Mouse (Mus musculus): ENCODE data around the gene Ercc8.

Ercc8 gene

DNA sequence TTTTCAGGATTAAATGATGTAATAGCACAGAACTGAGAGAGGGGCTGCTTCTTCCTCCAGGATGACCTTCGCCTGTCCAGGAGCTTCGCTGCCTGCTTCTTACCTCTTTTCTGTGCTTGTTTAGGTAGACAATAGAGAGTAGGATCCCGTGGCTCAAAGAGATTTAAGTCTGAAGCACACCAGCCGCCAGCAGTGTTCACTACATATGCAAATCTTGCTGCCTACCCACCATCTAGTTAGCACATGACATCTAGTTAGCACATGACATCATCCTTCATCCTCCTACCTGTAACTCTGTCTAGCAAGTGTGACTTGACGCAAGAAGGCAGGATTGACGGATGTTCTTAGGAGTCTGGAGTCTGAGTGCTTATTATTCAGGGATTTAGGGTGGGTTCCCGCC is 61.2 kb downstream of the Ercc8 start:
- no peak for DNase-seq (ENCODE audit: low spot score)

DNA sequence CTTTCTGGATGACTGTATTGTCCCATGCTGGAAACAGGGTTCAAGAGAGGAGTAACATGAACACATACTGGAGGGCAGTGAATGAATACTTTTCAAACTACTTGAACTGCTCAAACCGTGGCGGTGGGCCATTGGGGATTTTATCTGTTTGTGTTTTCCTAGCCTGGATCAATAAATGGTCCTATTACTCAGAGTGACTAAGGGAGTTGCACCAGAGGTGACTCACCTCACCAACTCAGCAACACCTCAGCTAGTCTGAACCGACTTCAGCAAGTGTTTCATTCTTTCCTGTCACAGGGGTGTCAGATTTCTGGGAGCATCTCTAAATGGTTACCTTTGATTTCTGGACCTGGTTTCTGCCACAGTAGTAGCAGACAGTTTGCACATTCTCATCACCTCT is 70.7 kb downstream of the Ercc8 start:
- DNase-seq (ENCODE audit: low spot score): no peak

DNA sequence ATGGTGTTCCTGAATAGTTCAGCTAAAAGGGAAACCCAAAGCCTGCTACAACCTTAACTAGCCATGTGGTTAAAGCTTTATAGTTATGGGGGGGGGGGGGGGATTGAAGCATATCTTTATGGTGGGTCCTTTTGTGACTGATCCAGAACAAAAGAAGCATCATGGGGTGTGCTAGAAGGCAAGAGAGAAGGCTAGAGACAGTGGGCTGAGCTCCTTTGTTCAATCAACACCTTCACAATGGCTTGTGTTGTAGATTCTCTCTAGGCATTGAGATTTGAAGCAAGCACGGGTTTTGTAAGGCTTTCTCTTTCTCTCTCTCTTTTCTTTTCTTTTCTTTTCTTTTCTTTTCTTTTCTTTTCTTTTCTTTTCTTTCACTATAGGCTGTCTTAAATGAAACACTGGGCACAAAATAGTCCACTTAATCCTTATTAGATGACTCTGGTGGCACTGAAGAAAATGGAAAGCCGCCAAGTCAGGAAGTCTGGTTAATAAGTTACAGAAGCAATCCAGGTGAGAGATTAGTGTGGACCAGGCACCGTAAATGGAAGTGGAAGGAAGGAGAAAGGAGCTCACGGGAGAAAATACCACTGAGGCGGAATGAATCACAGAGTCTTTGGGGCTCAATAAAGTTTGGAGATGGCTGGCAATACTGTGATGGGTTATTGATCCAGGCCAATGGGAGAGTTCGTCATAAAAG is 71.3 kb downstream of the Ercc8 start:
- DNase-seq (ENCODE audit: low spot score): no peak

- DNase-seq (ENCODE audit: low spot score): no peak
Observed at GRCm38 (mm10) chr13:108240012-108240411, 81.5 kb downstream of the Ercc8 start.

GRCm38 (mm10) chr13:108241715-108242114 is 83.2 kb downstream of the Ercc8 start:
- no peak for DNase-seq (ENCODE audit: low spot score)

All from left cerebral cortex, adult 11 months (tissue).